ENCODE assay signal across 7 mouse cellular contexts in genomic region chr11:113990065-113990464, GRCm38 (mm10).
DNase-seq lines count a peak whose midpoint lies in the region; ATAC-seq and TF ChIP-seq lines count a peak whose summit lies in the region.

No protein-coding gene starts in this region.

- H3K4me3 ChIP-seq in stomach, embryonic 14.5 days (ENCODE audit: low read depth, low read length) = no peak overlapping the region
- H3K4me3 ChIP-seq in stomach, postnatal 0 days (ENCODE audit: low read depth, low read length) = no peak overlapping the region
- peak overlapping the region; percentile 27 for H3K4me3 ChIP-seq in forebrain, embryonic 16.5 days (replicated peaks; ENCODE audit: low read length)
- H3K4me3 ChIP-seq in limb, embryonic 13.5 days = peak overlapping the region; percentile 32
- no peak overlapping the region for H3K4me3 ChIP-seq in lung, postnatal 0 days (ENCODE audit: low read depth, low read length)

- 26% methylated on average over 4 of the region's 4 CpGs for WGBS in stomach, embryonic 14.5 days
- WGBS in stomach, postnatal 0 days = 28% methylated on average over 4 of the region's 4 CpGs
- 25% methylated on average over 4 of the region's 4 CpGs for WGBS in forebrain, embryonic 16.5 days
- WGBS in limb, embryonic 13.5 days = 18% methylated on average over 4 of the region's 4 CpGs
- 30% methylated on average over 4 of the region's 4 CpGs for WGBS in lung, postnatal 0 days

- H3K9me3 ChIP-seq in stomach, embryonic 14.5 days (ENCODE audit: control insufficient read depth, low read depth, low read length) = no peaks in the 10 kb centered on the region
- no peaks in the 10 kb centered on the region for H3K9me3 ChIP-seq in stomach, postnatal 0 days (ENCODE audit: control insufficient read depth, low read length)
- H3K9me3 ChIP-seq in forebrain, embryonic 16.5 days (ENCODE audit: control insufficient read depth, low read length) = no peaks in the 10 kb centered on the region
- H3K9me3 ChIP-seq in limb, embryonic 13.5 days = no peaks in the 10 kb centered on the region
- H3K9me3 ChIP-seq in lung, postnatal 0 days (ENCODE audit: low read length) = no peaks in the 10 kb centered on the region

- peaks cover 13% of the 10 kb centered on the region for H3K4me1 ChIP-seq in stomach, embryonic 14.5 days (ENCODE audit: control insufficient read depth, insufficient read depth, low read length)
- H3K4me1 ChIP-seq in stomach, postnatal 0 days (replicated peaks; ENCODE audit: control insufficient read depth, insufficient read depth) = no peaks in the 10 kb centered on the region
- peaks cover 27% of the 10 kb centered on the region for H3K4me1 ChIP-seq in forebrain, embryonic 16.5 days (replicated peaks; ENCODE audit: control insufficient read depth, insufficient read depth, low read length)
- peaks cover 64% of the 10 kb centered on the region for H3K4me1 ChIP-seq in limb, embryonic 13.5 days
- no peaks in the 10 kb centered on the region for H3K4me1 ChIP-seq in lung, postnatal 0 days (ENCODE audit: insufficient read depth, low read depth, low read length)

- TF ChIP-seq EP300 in stomach, postnatal 0 days (optimal IDR thresholded peaks at IDR 0.05) = no peak
- TF ChIP-seq EP300 in lung, postnatal 0 days (IDR thresholded peaks at IDR 0.05) = no peak

- ATAC-seq in stomach, embryonic 14.5 days (ENCODE audit: insufficient number of reproducible peaks, insufficient read depth, low FRiP score, low read depth) = no peak
- no peak for ATAC-seq in stomach, postnatal 0 days (ENCODE audit: low FRiP score, low TSS enrichment)
- ATAC-seq in forebrain, embryonic 16.5 days = peak; percentile 5; the same call in 1 of the 2 replicates
- peak; percentile 48; the same call in 1 of the 2 replicates for ATAC-seq in limb, embryonic 13.5 days (ENCODE audit: low FRiP score, low read depth)
- no peak for ATAC-seq in megakaryocyte progenitor cell, adult 5-6 weeks (replicated peaks; ENCODE audit: poor library complexity)
- no peak for ATAC-seq in lung, postnatal 0 days

- H3K36me3 ChIP-seq in stomach, embryonic 14.5 days (ENCODE audit: control insufficient read depth, insufficient read depth, low read length) = no peaks in the 10 kb centered on the region
- no peaks in the 10 kb centered on the region for H3K36me3 ChIP-seq in stomach, postnatal 0 days (ENCODE audit: control insufficient read depth, insufficient read depth, low read length)
- H3K36me3 ChIP-seq in forebrain, embryonic 16.5 days (ENCODE audit: control insufficient read depth, insufficient read depth) = no peaks in the 10 kb centered on the region
- H3K36me3 ChIP-seq in limb, embryonic 13.5 days = no peaks in the 10 kb centered on the region
- H3K36me3 ChIP-seq in lung, postnatal 0 days (ENCODE audit: insufficient read depth, low read length) = no peaks in the 10 kb centered on the region

- TF ChIP-seq CTCF in stomach, postnatal 0 days (IDR thresholded peaks at IDR 0.05; ENCODE audit: low read depth) = no peak
- TF ChIP-seq CTCF in lung, postnatal 0 days (IDR thresholded peaks at IDR 0.05) = no peak

- DNase-seq in stomach, postnatal 0 days (ENCODE audit: low spot score) = no peak
- DNase-seq in c-Kit-positive CD71-positive TER-119-positive erythroid progenitor cells, embryonic 14.5 days (ENCODE audit: low spot score) = no peak
- no peak for DNase-seq in lung, postnatal 0 days (ENCODE audit: low spot score)

- 0 out of 2 replicates have a peak overlapping the region, but pooled peaks have one; percentile 21 for H3K4me2 ChIP-seq in stomach, embryonic 14.5 days (replicated peaks; ENCODE audit: low read depth, low read length)
- no peak overlapping the region for H3K4me2 ChIP-seq in stomach, postnatal 0 days (replicated peaks; ENCODE audit: low read depth)
- H3K4me2 ChIP-seq in forebrain, embryonic 16.5 days (ENCODE audit: low read length) = peak overlapping the region; percentile 31
- H3K4me2 ChIP-seq in limb, embryonic 13.5 days (replicated peaks) = peak overlapping the region; percentile 55
- no peak overlapping the region for H3K4me2 ChIP-seq in lung, postnatal 0 days (replicated peaks; ENCODE audit: low read depth, low read length)

- H3K27me3 ChIP-seq in stomach, embryonic 14.5 days (ENCODE audit: control insufficient read depth, insufficient read depth, low read length) = no peaks in the 10 kb centered on the region
- no peaks in the 10 kb centered on the region for H3K27me3 ChIP-seq in stomach, postnatal 0 days (ENCODE audit: control insufficient read depth, insufficient read depth, low read length)
- no peaks in the 10 kb centered on the region for H3K27me3 ChIP-seq in forebrain, embryonic 16.5 days (replicated peaks; ENCODE audit: control insufficient read depth, insufficient read depth, low read length)
- H3K27me3 ChIP-seq in limb, embryonic 13.5 days = peaks cover 55% of the 10 kb centered on the region
- H3K27me3 ChIP-seq in lung, postnatal 0 days (replicated peaks; ENCODE audit: insufficient read depth, low read length) = no peaks in the 10 kb centered on the region

- no peak overlapping the region for H3K9ac ChIP-seq in stomach, embryonic 14.5 days (replicated peaks; ENCODE audit: low read depth, low read length)
- H3K9ac ChIP-seq in stomach, postnatal 0 days (ENCODE audit: low read length) = no peak overlapping the region
- H3K9ac ChIP-seq in forebrain, embryonic 16.5 days (replicated peaks; ENCODE audit: low read depth, low read length) = no peak overlapping the region
- H3K9ac ChIP-seq in limb, embryonic 13.5 days = no peak overlapping the region; the same call in 1 of the 2 replicates
- no peak overlapping the region for H3K9ac ChIP-seq in lung, postnatal 0 days (replicated peaks; ENCODE audit: low read depth)

- no peak overlapping the region for H3K27ac ChIP-seq in stomach, embryonic 14.5 days (ENCODE audit: low read length)
- no peak overlapping the region for H3K27ac ChIP-seq in stomach, postnatal 0 days (replicated peaks)
- peak overlapping the region; percentile 8; the same call in 1 of the 2 replicates for H3K27ac ChIP-seq in forebrain, embryonic 16.5 days (ENCODE audit: low read length)
- H3K27ac ChIP-seq in limb, embryonic 13.5 days = peak overlapping the region; percentile 65; the same call in 1 of the 2 replicates
- no peak overlapping the region for H3K27ac ChIP-seq in lung, postnatal 0 days (ENCODE audit: low read length)

Comparison
In these comparisons a context has a peak if more than half of its experiments do, and no peak if none do; other contexts are left out.
1. H3K4me2 ChIP-seq: peak in stomach, embryonic 14.5 days (single experiment), forebrain, embryonic 16.5 days (single experiment) and limb, embryonic 13.5 days (single experiment); none in stomach, postnatal 0 days (single experiment) and lung, postnatal 0 days (single experiment).
2. ATAC-seq: peak in forebrain, embryonic 16.5 days (single experiment) and limb, embryonic 13.5 days (single experiment); none in stomach, embryonic 14.5 days (single experiment), stomach, postnatal 0 days (single experiment), megakaryocyte progenitor cell, adult 5-6 weeks (single experiment) and lung, postnatal 0 days (single experiment).
3. H3K27ac ChIP-seq: peak in forebrain, embryonic 16.5 days (single experiment) and limb, embryonic 13.5 days (single experiment); none in stomach, embryonic 14.5 days (single experiment), stomach, postnatal 0 days (single experiment) and lung, postnatal 0 days (single experiment).
4. H3K4me3 ChIP-seq: peak in forebrain, embryonic 16.5 days (single experiment) and limb, embryonic 13.5 days (single experiment); none in stomach, embryonic 14.5 days (single experiment), stomach, postnatal 0 days (single experiment) and lung, postnatal 0 days (single experiment).